Mouse (Mus musculus): Measurements from ENCODE around the gene Vmn2r49.
"Not testable (repeated sequence)": the region's sequence is repeated elsewhere in the genome, so short reads cannot be mapped to it uniquely, and the experiment has no call there.

- not testable (repeated sequence) for TF ChIP-seq CTCF (conservative IDR thresholded peaks at IDR 0.05 in 1 of 2, IDR thresholded peaks at IDR 0.05 in 1 of 2; ENCODE audit: low read depth in 2 of 2, low read length in 2 of 2); ELF1 (IDR thresholded peaks at IDR 0.05; ENCODE audit: low read depth, low read length); POLR2AphosphoS2 (IDR thresholded peaks at IDR 0.05; ENCODE audit: low read depth, low read length); POLR2A (IDR thresholded peaks at IDR 0.05; ENCODE audit: low read depth, low read length); RCOR1 (conservative IDR thresholded peaks at IDR 0.05; ENCODE audit: low read depth, low read length); USF2 (conservative IDR thresholded peaks at IDR 0.05; ENCODE audit: low read depth, low read length); JUND (conservative IDR thresholded peaks at IDR 0.05; ENCODE audit: low read depth, low read length); TCF12 (IDR thresholded peaks at IDR 0.05; ENCODE audit: low read depth, low read length); MAFK (IDR thresholded peaks at IDR 0.05; ENCODE audit: insufficient replicate concordance, low read length); ZNF384 (IDR thresholded peaks at IDR 0.05; ENCODE audit: low read depth, low read length); NELFE (IDR thresholded peaks at IDR 0.05; ENCODE audit: low read depth, low read length); E2F4 (IDR thresholded peaks at IDR 0.05; ENCODE audit: insufficient replicate concordance, low read depth, low read length)
Measured at GRCm38 (mm10) chr7:9992157-9992556, at the start of gene Vmn2r49.
